Mouse (Mus musculus) bone marrow, adult 2 months (tissue): Measurements from ENCODE around the gene Golt1a. TPM values are rescaled to one million over a fixed set of nuclear protein-coding genes. Genes with fewer than 3 reads are reported as not detected.

Source experiments
- H3K27ac ChIP-seq: fragments of 200-500 bp; 2 replicates; pipeline ENCODE4 v1.5.1; 2012; ENCODE audit warnings: low read depth, mild to moderate bottlenecking, control low read depth, inconsistent platforms, low read length; ENCODE audit not compliant: control insufficient read depth, poor library complexity, insufficient read depth
- H3K4me1 ChIP-seq: fragments of 200-500 bp; 2 replicates; pipeline ENCODE4 v1.6.1; 2011; ENCODE audit warnings: low read length; ENCODE audit not compliant: control insufficient read depth, insufficient read depth
- H3K4me3 ChIP-seq: fragments of 200-500 bp; replicated peaks from 2 replicates; pipeline ENCODE3; 2011; ENCODE audit warnings: mild to moderate bottlenecking, low read depth, low read length, control low read depth; ENCODE audit not compliant: control insufficient read depth
- CTCF ChIP-seq: fragments of 200-500 bp; IDR thresholded peaks from 2 replicates; pipeline ENCODE4 v1.5.1; 2011; ENCODE audit warnings: low read length, control low read depth; ENCODE audit not compliant: control insufficient read depth, insufficient read depth
- POLR2A ChIP-seq: fragments of 200-500 bp; IDR thresholded peaks from 2 replicates; pipeline ENCODE4 v1.6.1; 2011; ENCODE audit warnings: low read depth, mild to moderate bottlenecking, control low read depth, low read length, borderline replicate concordance; ENCODE audit not compliant: control insufficient read depth
- WGBS: fragments of 180-500 bp; shearing (Covaris S2); methylation state at CpG from one replicate; pipeline ENCODE4 v1.1.7; 2018; 5-methylcytosine and 5-hydroxymethylcytosine counted together
- polyA plus RNA-seq: library from polyadenylated mRNA; stranded (reverse); fragments of >200 nt; gene quantifications from 2 replicates; pipeline ENCODE4 v1.2.4, GENCODE M21; 2011; ENCODE audit warnings: low replicate concordance; ENCODE audit not compliant: missing spikeins, insufficient read depth, insufficient read length

Golt1a gene
- polyA plus RNA-seq, 1 experiment: not detected

DNA sequence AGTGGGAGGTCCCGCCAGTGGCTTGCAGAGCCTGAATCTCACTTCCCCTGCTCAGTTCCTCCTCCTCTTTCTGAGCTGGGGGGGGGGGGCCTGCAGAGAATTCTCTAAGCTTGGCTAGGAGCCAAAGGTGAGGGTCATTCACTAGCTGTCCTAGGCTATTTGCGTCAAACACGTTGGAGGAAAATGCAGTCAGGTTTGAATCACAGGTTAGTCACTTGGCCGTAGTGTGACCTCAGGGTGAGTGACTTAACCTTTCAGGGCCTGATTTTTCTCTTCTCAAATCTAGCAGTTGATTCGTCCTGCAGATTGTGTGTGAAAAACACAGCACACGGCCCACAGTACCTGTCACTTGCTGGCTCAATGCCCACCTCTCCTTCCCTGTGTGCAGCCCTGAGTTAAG, 39.3 kb upstream of the Golt1a start:
- Histone ChIP-seq H3K27ac (no peak overlapping the region), H3K4me3 (no peak overlapping the region), H3K4me1 (no peaks in the 10 kb centered on the region)
- WGBS: 62% methylated on average over 6 of the region's 6 CpGs
- TF ChIP-seq CTCF (no peak), POLR2A (no peak)

- TF ChIP-seq POLR2A (no peak), CTCF (no peak)
- Histone ChIP-seq H3K27ac (no peak overlapping the region), H3K4me3 (no peak overlapping the region), H3K4me1 (no peaks in the 10 kb centered on the region)
- WGBS: 91% methylated on average over 19 of the region's 19 CpGs
Measured at GRCm38 (mm10) chr1:133274163-133274562, 35.4 kb upstream of the Golt1a start.

DNA sequence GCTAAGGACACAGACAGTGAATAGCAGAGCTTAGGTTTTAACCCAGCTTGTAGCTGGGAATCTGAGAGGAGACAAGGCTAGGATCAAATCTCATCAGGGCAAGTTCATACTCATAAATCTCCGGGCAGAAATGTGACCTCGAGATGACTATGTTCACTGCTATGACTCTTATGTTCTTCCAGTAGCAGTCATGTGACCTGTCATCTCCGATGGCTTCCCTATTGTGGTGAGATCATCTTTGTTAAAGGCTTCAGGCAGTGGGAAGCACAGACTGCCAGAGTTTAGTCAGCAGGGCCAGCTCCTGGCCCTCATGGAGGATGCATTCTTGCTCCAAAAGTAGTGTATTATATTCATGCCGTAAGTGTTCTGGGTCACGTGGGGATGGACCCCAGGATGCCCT, 32.6 kb upstream of the Golt1a start:
- TF ChIP-seq CTCF (no peak), POLR2A (no peak)
- Histone ChIP-seq H3K4me3 (no peak overlapping the region), H3K27ac (no peak overlapping the region), H3K4me1 (no peaks in the 10 kb centered on the region)
- WGBS: 53% methylated on average over 5 of the region's 5 CpGs

DNA sequence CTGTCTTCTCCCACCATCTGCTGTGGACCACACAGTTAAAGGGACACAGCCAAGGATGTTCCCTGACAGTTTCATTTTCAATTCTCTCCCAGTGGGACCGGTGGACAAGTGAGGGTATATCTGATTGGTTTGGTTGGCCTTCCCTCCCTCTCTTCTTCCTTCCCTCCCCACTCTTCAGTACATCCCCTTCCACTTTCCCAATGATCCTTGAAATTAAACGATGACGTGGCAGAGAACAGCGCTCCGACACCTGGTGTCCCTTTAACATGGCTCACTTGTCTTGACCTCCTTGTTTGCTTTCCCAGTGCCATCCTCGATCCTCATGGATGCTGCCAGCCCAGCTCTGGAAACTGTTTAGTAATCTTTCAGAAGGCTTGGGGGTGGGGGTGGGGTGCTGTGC, 31.1 kb upstream of the Golt1a start:
- H3K4me1 ChIP-seq: no peaks in the 10 kb centered on the region
- no peak for TF ChIP-seq POLR2A
- no peak for TF ChIP-seq CTCF
- WGBS: 82% methylated on average over 6 of the region's 6 CpGs

DNA sequence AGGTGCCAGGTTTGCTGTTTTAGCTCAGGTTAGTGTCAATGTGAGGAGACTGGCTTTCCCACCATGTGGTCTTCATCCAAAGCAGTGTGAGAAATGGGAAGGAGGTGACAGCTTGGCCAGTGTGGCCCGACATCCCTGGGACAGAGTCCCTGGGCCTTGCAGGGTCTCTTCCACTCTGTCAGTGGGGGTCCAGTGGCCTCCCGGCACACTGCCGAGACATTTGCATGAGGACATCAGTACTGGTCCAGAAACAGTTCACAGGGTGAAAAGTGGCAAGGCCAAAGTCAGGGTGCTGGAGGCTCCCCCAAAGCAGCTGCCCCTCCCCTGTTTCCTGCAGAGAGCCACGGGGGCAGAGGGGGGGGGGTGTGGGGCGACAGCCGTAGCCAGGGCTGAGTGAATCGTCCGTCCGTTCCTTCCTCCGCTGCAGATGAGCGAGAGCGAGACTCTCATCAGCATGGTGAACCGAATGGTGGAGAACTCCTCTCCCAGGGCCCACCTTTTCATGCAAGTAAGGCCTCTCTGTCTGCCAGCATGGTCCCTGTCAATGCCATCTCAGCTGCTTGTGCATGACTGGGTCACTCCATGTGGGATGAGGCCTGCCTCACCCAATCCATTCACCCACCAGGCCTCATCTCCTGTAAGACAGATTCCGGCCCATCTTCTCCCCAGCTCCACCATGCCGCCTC, 30.5 kb upstream of the Golt1a start:
- H3K4me1 ChIP-seq: no peaks in the 10 kb centered on the region
- TF ChIP-seq CTCF: no peak
- TF ChIP-seq POLR2A: no peak
- no peak overlapping the region for H3K4me3 ChIP-seq
- no peak overlapping the region for H3K27ac ChIP-seq
- WGBS: 69% methylated on average over 15 of the region's 15 CpGs

More for the DNA sequence above, 31.1 kb upstream of the Golt1a start:
- H3K4me3 ChIP-seq: no peak overlapping the region
- H3K27ac ChIP-seq: no peak overlapping the region

- no peaks in the 10 kb centered on the region for H3K4me1 ChIP-seq
- H3K27ac ChIP-seq: no peak overlapping the region
- no peak overlapping the region for H3K4me3 ChIP-seq
- WGBS: 80% methylated on average over 11 of the region's 11 CpGs
- TF ChIP-seq CTCF (no peak), POLR2A (no peak)
Measured at GRCm38 (mm10) chr1:133279632-133280093, 29.9 kb upstream of the Golt1a start.

DNA sequence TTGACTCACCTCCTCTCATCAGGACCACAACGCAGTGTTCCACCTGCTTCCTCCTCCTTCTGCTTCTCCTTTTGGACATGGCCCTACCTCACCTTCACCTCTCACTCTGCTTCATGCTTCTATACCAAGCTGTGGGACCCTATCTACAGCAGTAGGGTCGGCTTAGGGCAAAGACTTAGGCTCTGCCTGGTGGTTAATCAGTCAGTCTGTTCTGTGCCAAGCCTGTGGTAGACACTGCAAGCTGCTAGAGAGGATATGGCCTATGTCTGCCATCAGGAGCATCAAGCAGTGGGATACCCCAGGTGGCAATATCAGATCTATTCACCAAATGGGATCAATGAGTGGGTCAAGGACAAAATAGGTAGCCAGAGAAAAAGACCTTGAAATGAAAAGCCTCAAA, 29.1 kb upstream of the Golt1a start:
- no peak overlapping the region for H3K4me3 ChIP-seq

GRCm38 (mm10) chr1:133285907-133286306, 23.7 kb upstream of the Golt1a start:
- WGBS: 75% methylated on average over 7 of the region's 7 CpGs
- Histone ChIP-seq H3K4me1 (no peaks in the 10 kb centered on the region), H3K4me3 (no peak overlapping the region), H3K27ac (no peak overlapping the region)
- no peak for TF ChIP-seq CTCF
- TF ChIP-seq POLR2A: no peak

More for the DNA sequence above, 29.1 kb upstream of the Golt1a start:
- Histone ChIP-seq H3K27ac (no peak overlapping the region), H3K4me1 (no peaks in the 10 kb centered on the region)
- WGBS: 69% methylated on average over 2 of the region's 2 CpGs
- TF ChIP-seq POLR2A: no peak
- TF ChIP-seq CTCF: no peak

DNA sequence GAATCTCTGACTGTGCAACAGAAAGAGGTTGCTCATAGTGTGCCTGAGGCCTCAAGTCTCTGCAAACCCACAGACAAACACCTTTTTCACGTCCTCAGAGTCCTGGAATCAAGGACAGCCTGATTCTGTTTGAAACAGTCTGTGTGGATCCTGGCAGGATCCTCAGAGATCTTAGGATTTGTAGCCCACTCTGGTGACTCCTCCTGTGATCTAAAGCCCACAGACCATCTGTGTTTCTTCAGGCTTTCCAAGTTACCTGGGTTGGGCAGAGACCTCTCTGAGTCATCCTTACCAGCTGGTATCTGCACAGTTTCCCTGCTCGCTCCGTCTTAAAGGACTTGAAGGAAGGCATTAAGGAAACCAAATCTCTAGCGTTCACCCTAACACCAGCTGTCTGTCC, 22.5 kb upstream of the Golt1a start:
- no peaks in the 10 kb centered on the region for H3K4me1 ChIP-seq
- TF ChIP-seq CTCF (no peak), POLR2A (no peak)
- 86% methylated on average over 4 of the region's 4 CpGs for WGBS
- H3K27ac ChIP-seq: no peak overlapping the region
- H3K4me3 ChIP-seq: no peak overlapping the region
